Mouse (Mus musculus): Measurements from ENCODE around the gene Aqp11.

Aqp11 gene

DNA sequence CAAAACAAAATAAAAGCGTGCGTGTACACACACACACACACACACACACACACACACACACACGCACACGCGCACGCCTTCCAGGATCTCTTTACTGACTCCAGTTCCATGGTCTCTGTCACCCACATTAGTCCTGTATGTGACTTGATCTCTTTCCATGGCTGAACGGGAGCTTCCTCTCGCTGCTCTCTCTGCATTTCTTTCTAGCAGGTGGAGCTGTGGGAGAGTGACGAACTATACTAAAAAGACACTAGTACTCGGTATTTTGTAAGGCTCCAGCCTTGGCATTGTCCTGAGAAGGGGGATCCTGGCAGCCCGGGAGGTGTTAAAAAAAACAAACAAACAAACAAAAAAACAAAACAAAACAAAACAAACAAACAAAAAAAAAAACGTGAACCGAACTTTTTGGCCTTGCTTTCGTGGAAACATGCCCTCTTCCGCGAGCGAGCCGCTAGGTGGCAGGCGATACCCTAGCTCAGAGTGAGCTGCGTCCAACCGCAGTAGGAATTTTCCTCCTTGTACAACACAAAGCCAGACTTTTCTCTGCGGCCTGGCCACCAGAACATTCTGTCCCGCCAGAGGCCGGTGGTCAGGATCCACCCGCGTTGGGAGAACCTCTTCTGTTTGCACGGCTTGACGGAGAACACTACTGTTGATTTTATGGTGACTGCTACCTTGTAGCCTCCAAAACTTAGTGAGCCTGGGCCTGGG is 9.9 kb upstream of the Aqp11 start:
- peak; percentile 91 for DNase-seq (ENCODE audit: low read depth)

GRCm38 (mm10) chr7:97747176-97747707 is 9.2 kb upstream of the Aqp11 start:
- DNase-seq (ENCODE audit: low read depth) = peak; percentile 61

GRCm38 (mm10) chr7:97745299-97745698 is 7.2 kb upstream of the Aqp11 start:
- DNase-seq (ENCODE audit: low read depth) = peak; percentile 78

DNA sequence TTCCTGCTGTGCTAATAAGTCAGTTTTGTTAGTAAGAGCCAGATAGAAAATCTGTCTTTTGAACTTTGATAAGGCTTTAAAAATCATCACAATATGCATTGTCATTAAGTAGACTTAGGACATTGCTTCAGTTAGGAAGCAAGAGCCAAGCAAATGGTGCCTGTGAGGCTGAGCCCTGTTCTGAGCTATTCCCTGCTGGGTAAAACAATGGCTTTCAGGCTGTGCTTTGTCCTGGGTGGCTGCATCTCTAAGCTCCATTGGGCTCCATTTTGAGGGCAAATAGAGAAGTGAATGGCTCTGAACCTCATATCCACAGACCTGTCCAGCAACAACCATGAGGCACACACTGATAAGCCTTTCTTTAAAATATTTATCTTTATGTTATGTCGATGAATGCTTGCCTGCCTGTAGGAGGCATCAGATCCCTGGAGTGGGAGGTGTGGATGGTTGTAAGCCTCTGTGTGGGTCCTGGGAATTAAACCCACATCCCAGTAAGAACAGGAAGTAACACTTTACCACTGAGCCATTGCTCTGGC is 3.7 kb upstream of the Aqp11 start:
- no peak for DNase-seq (ENCODE audit: low read depth)

DNA sequence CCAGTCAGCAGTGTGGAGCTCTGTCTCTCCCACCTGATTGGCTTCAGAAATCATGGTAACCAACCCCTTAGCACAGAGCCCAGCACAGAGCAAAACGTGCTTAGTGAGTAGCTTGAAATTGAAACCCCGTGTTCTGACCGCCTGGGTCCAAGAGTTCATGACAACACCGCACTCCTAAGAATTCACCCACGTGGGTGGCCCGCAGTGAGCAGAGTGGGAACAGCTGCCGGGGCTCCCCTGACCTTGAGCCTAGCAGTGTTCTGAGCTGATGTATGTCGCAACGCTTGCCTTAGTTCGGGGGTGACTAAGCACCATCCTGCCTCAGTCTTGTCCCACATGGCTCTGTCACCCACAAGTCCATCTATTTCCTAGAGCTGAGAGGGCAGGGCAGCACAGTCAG is 2.9 kb upstream of the Aqp11 start:
- DNase-seq (ENCODE audit: low read depth) = peak; percentile 90

DNA sequence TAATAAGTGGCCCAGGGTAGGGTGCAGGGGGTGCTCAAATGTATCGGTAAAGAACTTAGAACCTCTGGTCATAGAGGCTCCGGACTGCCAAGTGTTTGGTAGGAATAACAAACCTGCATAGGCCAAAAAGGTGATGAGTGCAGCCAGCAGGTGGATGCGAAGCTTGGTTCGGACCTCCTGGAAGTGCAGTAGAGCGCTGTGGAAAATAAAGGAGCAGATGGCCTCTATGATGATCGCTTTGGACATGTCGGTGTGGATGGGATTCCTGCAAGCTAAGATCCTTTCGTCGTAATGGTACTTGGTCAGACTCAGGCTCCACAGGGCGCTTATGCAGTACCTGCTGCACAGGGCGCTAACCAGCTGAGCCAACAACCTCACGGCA is 842 bp downstream of the Aqp11 start:
- no peak for DNase-seq (ENCODE audit: low read depth)

DNA sequence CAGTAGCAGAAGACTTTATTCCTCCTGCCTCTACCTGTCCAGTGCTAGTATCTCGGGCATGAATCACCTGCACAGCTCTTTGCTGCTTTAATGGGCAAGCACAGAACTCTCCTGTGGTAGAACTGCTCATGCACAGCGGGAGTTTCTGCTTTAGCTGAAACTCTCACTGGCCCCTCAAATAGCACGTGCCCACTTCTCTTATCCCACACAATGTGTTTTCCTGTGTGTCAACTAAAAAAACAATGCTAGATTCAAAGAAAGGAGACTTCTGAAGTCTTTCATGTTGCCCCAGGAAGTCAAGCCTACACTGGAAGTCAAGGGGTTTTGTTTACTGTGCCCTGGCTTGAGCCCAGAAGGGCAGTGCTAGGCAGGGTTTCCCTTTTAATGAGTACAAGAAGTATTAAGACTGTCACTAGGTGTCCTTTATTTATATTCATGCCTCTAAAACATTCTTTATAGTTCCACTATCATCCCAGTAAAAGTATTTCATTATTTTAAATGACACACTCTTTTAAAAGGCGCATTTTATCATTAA is 2.1 kb downstream of the Aqp11 start:
- no peak for DNase-seq (ENCODE audit: low read depth)

- no peak for DNase-seq (ENCODE audit: low read depth)
These were observed 3.1 kb downstream of the Aqp11 start for GRCm38 (mm10) chr7:97735021-97735420.

GRCm38 (mm10) chr7:97733606-97734005 is 4.5 kb downstream of the Aqp11 start:
- DNase-seq (ENCODE audit: low read depth) = no peak

- no peak for DNase-seq (ENCODE audit: low read depth)
These were observed 7.7 kb downstream of the Aqp11 start for GRCm38 (mm10) chr7:97730427-97730826.

GRCm38 (mm10) chr7:97728666-97729614 is 9.1 kb downstream of the Aqp11 start:
- DNase-seq (ENCODE audit: low read depth) = no peak

DNA sequence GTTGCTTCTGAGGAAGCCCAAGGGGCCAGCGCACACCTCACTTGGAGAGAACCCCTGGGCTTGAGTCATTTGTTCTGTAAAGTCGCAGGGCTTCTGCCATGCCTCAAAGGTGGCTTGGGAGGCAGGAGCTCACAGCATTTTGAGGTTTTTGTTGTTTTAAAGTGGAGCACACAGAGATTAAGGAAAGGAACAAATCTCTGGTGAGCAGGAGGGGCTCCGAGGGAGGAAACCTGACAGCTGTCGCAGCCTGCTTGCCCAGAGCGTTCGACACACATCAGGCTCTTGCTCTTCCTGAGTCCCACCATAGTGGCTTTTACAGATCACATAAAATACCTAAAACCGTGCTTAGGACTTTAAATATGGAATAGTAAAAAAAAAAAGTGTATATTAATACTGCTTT is 11.3 kb downstream of the Aqp11 start:
- DNase-seq (ENCODE audit: low read depth) = no peak

GRCm38 (mm10) chr7:97726080-97726479 is 12.0 kb downstream of the Aqp11 start:
- no peak for DNase-seq (ENCODE audit: low read depth)

DNA sequence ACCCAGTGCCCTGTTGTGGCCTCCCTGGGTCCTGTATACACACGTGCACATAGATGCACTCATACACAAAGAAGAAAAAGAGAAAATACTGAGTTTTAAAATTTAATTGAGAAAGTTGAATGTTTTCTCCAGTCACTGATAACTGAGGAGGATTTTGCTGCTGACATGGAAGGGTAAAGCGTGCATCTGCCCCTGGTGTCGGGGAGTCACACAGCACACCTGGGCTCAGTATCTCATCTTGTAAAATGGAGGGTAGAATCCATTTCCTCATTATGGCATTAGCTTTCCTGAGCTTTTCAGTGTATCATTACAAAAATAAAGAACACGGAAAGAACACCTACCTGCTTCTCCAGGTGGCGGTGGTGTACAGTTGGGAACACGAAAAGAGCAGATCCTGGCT is 12.7 kb downstream of the Aqp11 start:
- DNase-seq (ENCODE audit: low read depth) = no peak

GRCm38 (mm10) chr7:97723646-97724538 is 14.2 kb downstream of the Aqp11 start:
- no peak for DNase-seq (ENCODE audit: low read depth)

- DNase-seq (ENCODE audit: low read depth) = no peak
These were observed 15.7 kb downstream of the Aqp11 start for GRCm38 (mm10) chr7:97722278-97722918.

GRCm38 (mm10) chr7:97720109-97720508 is 18.0 kb downstream of the Aqp11 start:
- no peak for DNase-seq (ENCODE audit: low read depth)

- no peak for DNase-seq (ENCODE audit: low read depth)
These were observed 19.0 kb downstream of the Aqp11 start for GRCm38 (mm10) chr7:97719078-97719477.

DNA sequence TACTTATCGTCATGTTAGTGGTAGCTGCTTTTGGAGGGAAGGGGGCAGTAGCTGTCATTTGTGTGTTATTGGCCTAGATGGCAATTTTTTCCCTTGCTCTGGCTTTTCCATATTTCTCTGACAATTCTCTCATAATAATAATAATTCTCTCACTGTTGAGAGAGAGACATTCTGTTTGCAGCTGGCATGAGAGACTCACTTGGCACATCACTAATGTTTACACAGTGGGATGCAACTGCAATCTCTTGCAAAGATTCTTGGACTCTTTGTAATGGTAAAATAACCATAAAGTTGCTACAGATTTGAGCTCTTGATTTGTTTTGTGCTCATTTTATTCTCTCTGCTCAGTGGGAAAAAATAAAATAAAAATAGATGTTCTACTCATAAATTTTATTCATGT is 20.8 kb downstream of the Aqp11 start:
- no peak for DNase-seq (ENCODE audit: low read depth)

DNA sequence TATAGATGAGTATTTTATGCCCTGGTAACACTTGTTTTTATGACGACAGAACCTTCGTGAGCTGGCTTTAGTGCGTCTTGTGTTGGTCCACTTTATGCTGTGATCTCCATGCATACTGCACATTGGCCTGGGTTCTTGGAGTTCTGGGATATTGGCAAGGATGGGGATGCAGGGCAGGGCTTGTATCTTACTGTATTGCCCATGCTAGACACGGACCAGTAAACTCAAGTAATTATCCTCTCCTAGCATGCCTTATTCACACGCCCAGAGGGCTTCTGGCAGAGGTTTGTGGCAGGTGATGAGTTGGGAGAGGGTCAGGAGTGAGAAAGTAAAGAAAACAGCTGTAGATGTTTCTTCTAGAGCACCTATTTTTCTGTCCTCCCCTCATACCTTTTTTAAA is 23.4 kb downstream of the Aqp11 start:
- DNase-seq (ENCODE audit: low read depth) = no peak

- DNase-seq (ENCODE audit: low read depth) = peak; percentile 83
These were observed 28.9 kb downstream of the Aqp11 start for GRCm38 (mm10) chr7:97709204-97709603.

Measured in 416B (cell line).